ENCODE assay signal across 21 mouse cellular contexts in the genomic region with DNA sequence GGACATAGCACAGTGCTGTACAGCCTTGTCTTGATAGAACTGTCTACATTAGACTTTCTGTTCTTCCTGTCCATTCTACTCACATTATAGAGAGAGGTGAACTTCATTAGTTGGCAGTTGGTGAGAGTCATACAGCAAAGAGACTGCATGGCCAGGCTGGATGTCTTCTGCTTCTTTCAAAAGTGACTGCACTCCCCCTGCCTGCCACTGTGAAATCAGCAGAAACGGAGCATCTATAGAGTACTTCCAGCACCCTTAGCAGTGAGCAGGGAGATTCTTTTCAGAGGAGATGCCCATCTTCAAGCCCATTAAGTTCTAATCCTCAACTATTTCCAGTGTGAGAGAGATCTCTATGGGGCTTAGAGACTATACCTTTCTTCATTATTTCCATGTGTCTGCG.
DNase-seq lines count a peak whose midpoint lies in the region; ATAC-seq and TF ChIP-seq lines count a peak whose summit lies in the region.
"Had no signal": no experiment of that assay in that cellular context is flagged by ENCODE, and none has a peak within 500 bp of the region (broad histone marks: within the 10 kb centered on the region; RNA-seq: fewer than 3 reads in every experiment).

No protein-coding gene starts in this region.

- DNase-seq in embryo, embryonic 11 days = peak; percentile 13
- no peak for DNase-seq in embryo, embryonic 10 days (ENCODE audit: low spot score)
- peak; percentile 3 for DNase-seq in kidney, adult 9 months
- no peak for DNase-seq in left cerebral cortex, adult 2 months (ENCODE audit: extremely low spot score in 1 of 2, low spot score in 2 of 2)
- DNase-seq in left cerebral cortex, adult 9 months (ENCODE audit: low spot score in 2 of 2) = no peak
- no peak for DNase-seq in midbrain, postnatal 0 days (ENCODE audit: low spot score)
- DNase-seq in midbrain, embryonic 11.5 days (ENCODE audit: low spot score, missing footprints) = no peak
- DNase-seq: adrenal gland, postnatal 14 days; cerebellum, adult 2 months; cerebellum, postnatal 25 days; gastrocnemius, postnatal 10 days; heart, postnatal 10 days; midbrain, embryonic 14.5 days; right cerebral cortex, postnatal 14 days had no signal

- H3K4me2 ChIP-seq in kidney, embryonic 15.5 days = no peak overlapping the region
- no peak overlapping the region for H3K4me2 ChIP-seq in midbrain, postnatal 0 days (ENCODE audit: low read depth, low read length, poor library complexity, severe bottlenecking)
- no peak overlapping the region for H3K4me2 ChIP-seq in midbrain, embryonic 11.5 days
- H3K4me2 ChIP-seq: forebrain, embryonic 13.5 days; hindbrain, embryonic 12.5 days; neural tube, embryonic 12.5 days had no signal

- H3K9me3 ChIP-seq in kidney, embryonic 15.5 days (replicated peaks) = no peaks in the 10 kb centered on the region
- no peaks in the 10 kb centered on the region for H3K9me3 ChIP-seq in midbrain, postnatal 0 days (ENCODE audit: low read length)
- H3K9me3 ChIP-seq in midbrain, embryonic 11.5 days (ENCODE audit: control insufficient read depth, low read length) = no peaks in the 10 kb centered on the region
- H3K9me3 ChIP-seq: forebrain, embryonic 13.5 days; heart, embryonic 10.5 days; hindbrain, embryonic 12.5 days; megakaryocyte, embryonic 14.5 days; neural tube, embryonic 12.5 days had no signal

- no peaks in the 10 kb centered on the region for H3K4me1 ChIP-seq in kidney, embryonic 15.5 days
- H3K4me1 ChIP-seq in midbrain, postnatal 0 days (ENCODE audit: insufficient read depth, low read length) = no peaks in the 10 kb centered on the region
- no peaks in the 10 kb centered on the region for H3K4me1 ChIP-seq in midbrain, embryonic 11.5 days (ENCODE audit: control insufficient read depth, insufficient read depth, low read length)
- H3K4me1 ChIP-seq: forebrain, embryonic 13.5 days; heart, embryonic 10.5 days; hindbrain, embryonic 12.5 days; megakaryocyte, embryonic 14.5 days; neural tube, embryonic 12.5 days had no signal

- intact Hi-C loops in left cerebral cortex, adult 2 months (cut with DNase I) = no loop called here

- H3K27me3 ChIP-seq in kidney, embryonic 15.5 days = no peaks in the 10 kb centered on the region
- H3K27me3 ChIP-seq in midbrain, postnatal 0 days (ENCODE audit: insufficient read depth, low read length) = no peaks in the 10 kb centered on the region
- H3K27me3 ChIP-seq in midbrain, embryonic 11.5 days (ENCODE audit: control insufficient read depth, insufficient read depth, low read length) = no peaks in the 10 kb centered on the region
- H3K27me3 ChIP-seq: forebrain, embryonic 13.5 days; hindbrain, embryonic 12.5 days; megakaryocyte, embryonic 14.5 days; neural tube, embryonic 12.5 days had no signal

- no peak overlapping the region for H3K4me3 ChIP-seq in kidney, embryonic 15.5 days (replicated peaks)
- no peak overlapping the region for H3K4me3 ChIP-seq in left cerebral cortex, adult 2 months
- H3K4me3 ChIP-seq in midbrain, postnatal 0 days (ENCODE audit: low read depth, low read length) = no peak overlapping the region
- no peak overlapping the region for H3K4me3 ChIP-seq in midbrain, embryonic 11.5 days (ENCODE audit: low read depth, low read length)
- H3K4me3 ChIP-seq: forebrain, embryonic 13.5 days; heart, embryonic 10.5 days; hindbrain, embryonic 12.5 days; megakaryocyte, embryonic 14.5 days; neural tube, embryonic 12.5 days had no signal

- 71% methylated on average over 2 of the region's 2 CpGs for WGBS in kidney, embryonic 15.5 days
- 74% methylated on average over 2 of the region's 2 CpGs for WGBS in midbrain, postnatal 0 days
- 54% methylated on average over 2 of the region's 2 CpGs for WGBS in midbrain, embryonic 11.5 days

- TF ChIP-seq CTCF in left cerebral cortex, adult 2 months (IDR thresholded peaks at IDR 0.05) = peak; percentile 10
- TF ChIP-seq CTCF in midbrain, postnatal 0 days (IDR thresholded peaks at IDR 0.05) = peak; percentile 18; the same call in 1 of the 2 replicates

- no peak overlapping the region for H3K27ac ChIP-seq in kidney, embryonic 15.5 days
- no peak overlapping the region for H3K27ac ChIP-seq in left cerebral cortex, adult 2 months
- H3K27ac ChIP-seq in midbrain, postnatal 0 days (ENCODE audit: low read depth, low read length) = no peak overlapping the region
- no peak overlapping the region for H3K27ac ChIP-seq in midbrain, embryonic 11.5 days (ENCODE audit: low read depth, low read length)
- H3K27ac ChIP-seq: forebrain, embryonic 13.5 days; heart, embryonic 10.5 days; hindbrain, embryonic 12.5 days; liver, embryonic 14.5 days; neural tube, embryonic 12.5 days had no signal

- ATAC-seq in kidney, embryonic 15.5 days (replicated peaks; ENCODE audit: low FRiP score) = no peak
- ATAC-seq in midbrain, postnatal 0 days (ENCODE audit: low FRiP score) = no peak
- ATAC-seq in midbrain, embryonic 11.5 days (ENCODE audit: low FRiP score) = no peak
- ATAC-seq: forebrain, embryonic 13.5 days had no signal

- H3K9ac ChIP-seq in kidney, embryonic 15.5 days = no peak overlapping the region
- no peak overlapping the region for H3K9ac ChIP-seq in midbrain, postnatal 0 days (replicated peaks; ENCODE audit: low read length, poor library complexity, severe bottlenecking)
- H3K9ac ChIP-seq in midbrain, embryonic 11.5 days (ENCODE audit: low read length) = no peak overlapping the region
- H3K9ac ChIP-seq: forebrain, embryonic 13.5 days; hindbrain, embryonic 12.5 days; liver, embryonic 14.5 days; neural tube, embryonic 12.5 days had no signal

- no peaks in the 10 kb centered on the region for H3K36me3 ChIP-seq in kidney, embryonic 15.5 days
- no peaks in the 10 kb centered on the region for H3K36me3 ChIP-seq in midbrain, postnatal 0 days (ENCODE audit: insufficient read depth, low read length)
- H3K36me3 ChIP-seq in midbrain, embryonic 11.5 days (ENCODE audit: control insufficient read depth, insufficient read depth, low read length) = no peaks in the 10 kb centered on the region
- H3K36me3 ChIP-seq: heart, embryonic 10.5 days; hindbrain, embryonic 12.5 days; neural tube, embryonic 12.5 days had no signal

Comparison
In these comparisons a context has a peak if more than half of its experiments do, and no peak if none do; other contexts are left out.
1. DNase-seq: peak in embryo, embryonic 11 days (single experiment) and kidney, adult 9 months (single experiment); none in embryo, embryonic 10 days (single experiment), left cerebral cortex, adult 2 months (0 of 2), left cerebral cortex, adult 9 months (0 of 2), midbrain, postnatal 0 days (single experiment) and midbrain, embryonic 11.5 days (single experiment).